Mouse (Mus musculus) heart, adult 9 months (tissue): ENCODE measurements at regions not wholly inside any gene's neighbourhood (a gene's known extent, or its start where the extent isn't known, plus 50 kb on each side); places are given as distances from the start of the nearest gene placed in this dataset.

ENCODE experiments used
- DNase-seq, 2 experiments: peaks; one replicate each; pipeline ENCODE4 v3.0.0; 2022; ENCODE audit warnings: low spot score in 2 of 2

DNA sequence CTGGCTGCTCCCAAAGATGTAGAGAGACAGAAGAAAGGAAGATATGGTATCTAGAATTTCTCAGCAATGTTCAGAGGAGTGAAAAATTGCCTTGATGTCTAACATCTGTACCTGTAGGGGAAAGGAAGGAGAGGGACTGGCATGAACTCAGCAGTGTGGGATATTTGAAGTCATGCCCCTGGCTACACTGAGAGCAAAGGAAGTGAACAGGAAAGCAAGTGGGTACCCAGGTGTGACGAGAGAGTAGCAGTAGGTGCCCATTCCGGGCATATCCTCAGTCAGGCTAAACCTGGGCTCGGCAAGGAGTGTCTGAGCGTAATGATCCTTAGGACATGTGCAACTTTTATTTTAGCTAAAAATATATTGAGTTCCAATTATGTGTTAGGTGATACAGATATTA is 203.4 kb upstream of the Satb1 start:
- no peak for DNase-seq

DNA sequence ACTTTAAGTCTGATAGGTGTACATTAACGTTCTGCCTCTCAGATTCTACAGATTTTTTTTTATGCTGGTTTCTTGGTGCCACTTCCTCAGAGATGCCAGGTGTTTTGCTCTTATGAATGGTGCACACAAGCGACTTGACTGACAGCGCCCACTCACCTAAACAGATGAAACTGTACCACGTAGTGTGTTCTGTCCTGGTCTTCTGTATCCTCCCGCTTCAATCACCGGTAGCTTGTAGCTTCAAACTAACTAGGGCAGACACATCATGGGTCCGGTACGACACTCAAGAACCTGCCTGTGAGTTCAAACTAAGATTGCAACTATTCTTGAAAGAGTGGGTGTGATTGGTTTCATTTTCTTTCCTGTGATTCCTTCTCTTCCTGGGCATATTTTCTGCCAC is 198.0 kb upstream of the Satb1 start:
- DNase-seq = no peak

DNA sequence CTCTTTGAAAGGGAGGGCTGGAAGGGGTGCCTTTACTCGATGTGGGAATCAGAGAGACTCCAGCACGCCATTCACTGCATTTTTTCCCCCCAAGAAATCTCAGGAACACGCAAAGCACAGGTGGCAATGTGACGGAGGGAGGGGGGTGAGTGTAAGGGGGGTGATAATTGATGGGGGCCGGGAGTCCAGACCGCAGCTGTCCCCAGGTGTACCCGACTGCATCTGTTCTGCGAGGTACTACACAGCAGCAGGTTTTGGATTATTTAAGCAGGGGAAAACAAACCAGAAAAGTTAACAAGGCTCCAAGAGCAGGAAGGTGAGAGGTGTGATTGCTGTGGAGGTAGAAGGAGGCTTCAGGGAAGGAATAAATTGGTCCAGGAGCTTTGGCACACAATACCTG is 153.8 kb upstream of the Satb1 start:
- no peak for DNase-seq

GRCm38 (mm10) chr17:51986212-51986611 is 153.1 kb upstream of the Satb1 start:
- DNase-seq = no peak

DNA sequence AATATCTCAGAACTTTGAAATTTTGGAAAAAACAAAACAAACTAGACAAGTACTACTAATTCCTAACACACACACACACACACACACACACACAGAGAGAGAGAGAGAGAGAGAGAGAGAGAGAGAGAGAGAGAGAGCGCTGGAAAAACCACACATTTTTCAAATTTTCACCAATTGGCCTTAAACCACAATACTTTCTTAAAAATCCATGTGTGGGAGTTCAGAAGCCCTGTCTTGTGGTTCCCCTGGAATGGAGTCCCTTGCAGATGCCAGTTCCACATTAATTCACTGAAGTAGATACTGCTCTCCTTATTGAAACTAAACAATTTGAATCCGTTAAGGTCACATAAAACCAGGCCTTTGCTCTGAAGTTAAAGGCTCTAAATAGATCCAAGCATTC is 146.0 kb upstream of the Satb1 start:
- DNase-seq = no peak

DNA sequence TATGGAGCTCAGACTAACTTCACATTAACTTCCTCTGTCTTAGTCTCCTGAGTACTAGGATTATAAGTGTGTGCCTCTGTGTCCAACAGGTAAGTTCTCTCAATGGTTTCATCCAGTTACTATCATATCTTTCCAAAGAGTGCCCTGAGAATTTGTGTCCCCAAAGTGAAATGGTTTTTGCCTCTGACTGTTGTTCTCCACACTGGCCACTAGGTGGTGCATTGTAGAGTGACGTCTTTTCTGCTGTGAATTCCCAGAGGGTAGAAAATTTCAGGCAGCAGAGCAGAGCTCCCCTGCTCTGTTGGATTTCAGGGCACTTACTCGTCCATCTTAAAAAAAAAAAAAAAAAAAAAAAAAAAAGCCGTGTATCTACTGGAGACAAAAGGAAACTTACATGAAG is 138.4 kb upstream of the Satb1 start:
- DNase-seq = no peak

GRCm38 (mm10) chr17:51966573-51967284 is 133.6 kb upstream of the Satb1 start:
- no peak for DNase-seq

- DNase-seq = no peak
These were observed 129.5 kb upstream of the Satb1 start for GRCm38 (mm10) chr17:51962529-51963110.

DNA sequence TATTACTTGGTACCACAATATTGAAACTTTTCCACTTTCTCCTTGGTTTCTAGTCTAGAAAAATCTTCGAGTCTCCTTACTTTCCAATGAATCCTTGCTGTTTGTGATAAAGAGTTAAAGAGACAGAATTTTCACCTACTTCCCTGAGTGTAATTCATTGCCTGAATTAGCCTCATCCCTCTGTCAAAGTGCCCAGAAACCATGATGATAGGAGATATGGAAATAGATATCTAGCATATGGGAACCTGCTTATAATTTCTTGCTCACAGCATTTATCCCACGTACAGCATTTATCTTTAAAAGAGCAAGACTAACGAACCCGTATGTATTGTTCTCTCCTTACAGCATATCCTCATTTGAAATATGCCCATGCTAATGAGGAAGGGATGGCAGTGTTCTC is 128.2 kb upstream of the Satb1 start:
- DNase-seq = no peak

DNA sequence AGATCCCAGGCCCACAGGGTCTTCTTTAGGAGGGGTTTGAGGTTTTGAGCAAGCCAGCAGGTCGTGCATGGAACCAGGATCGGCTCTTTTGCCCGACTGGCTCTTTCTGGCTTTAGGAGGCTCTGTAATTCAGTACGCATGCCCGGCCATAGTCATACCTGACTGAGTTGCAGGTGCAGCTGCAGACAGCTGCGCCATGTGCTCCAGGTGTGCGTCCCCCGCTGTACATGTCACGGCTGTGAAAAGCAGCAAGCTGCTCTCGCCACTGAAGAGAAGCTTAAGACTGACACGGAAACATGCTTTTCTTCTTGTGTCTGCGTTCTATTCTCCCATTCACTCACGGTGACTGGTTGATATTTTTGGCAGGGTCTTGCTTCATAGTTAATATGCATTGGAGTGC is 123.2 kb upstream of the Satb1 start:
- DNase-seq = no peak

DNA sequence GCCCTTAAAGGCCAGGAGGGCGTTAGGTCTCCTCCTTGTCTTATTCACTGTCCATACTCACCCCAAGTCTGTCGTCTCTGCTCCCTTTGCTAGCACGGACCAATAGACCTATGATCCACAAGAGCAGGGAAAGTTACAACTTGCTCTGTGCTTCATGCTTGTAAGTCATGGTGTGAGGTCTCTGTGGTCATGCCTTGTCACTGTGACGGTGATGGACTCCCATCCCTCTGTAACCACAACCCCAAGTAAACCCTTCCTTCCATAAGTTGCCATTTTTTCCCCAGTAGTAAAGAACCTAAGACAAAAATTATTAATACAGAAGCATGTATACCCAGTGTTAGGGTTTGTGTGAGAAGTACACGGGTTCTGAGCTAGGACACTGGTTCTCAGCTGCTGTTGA is 104.6 kb upstream of the Satb1 start:
- no peak for DNase-seq

DNA sequence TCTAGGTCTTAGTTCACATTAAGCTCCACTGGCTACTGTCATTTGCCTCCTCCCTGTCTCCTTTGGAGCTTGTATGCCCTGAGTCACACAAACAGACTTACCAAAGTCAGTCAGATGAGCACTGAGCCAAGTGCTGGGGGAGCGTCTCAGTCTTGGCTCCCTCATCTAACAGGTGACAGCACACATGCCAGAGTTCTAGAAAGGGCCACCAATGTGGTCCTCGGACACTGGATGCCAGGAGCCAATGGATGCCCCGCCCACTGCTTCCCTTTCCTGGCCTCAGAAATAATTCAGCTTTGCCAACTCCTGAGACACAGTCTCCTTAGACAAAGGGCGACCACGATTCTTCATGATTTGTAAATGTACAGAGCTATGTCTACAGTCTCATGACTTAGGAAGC is 103.0 kb upstream of the Satb1 start:
- DNase-seq = no peak

DNA sequence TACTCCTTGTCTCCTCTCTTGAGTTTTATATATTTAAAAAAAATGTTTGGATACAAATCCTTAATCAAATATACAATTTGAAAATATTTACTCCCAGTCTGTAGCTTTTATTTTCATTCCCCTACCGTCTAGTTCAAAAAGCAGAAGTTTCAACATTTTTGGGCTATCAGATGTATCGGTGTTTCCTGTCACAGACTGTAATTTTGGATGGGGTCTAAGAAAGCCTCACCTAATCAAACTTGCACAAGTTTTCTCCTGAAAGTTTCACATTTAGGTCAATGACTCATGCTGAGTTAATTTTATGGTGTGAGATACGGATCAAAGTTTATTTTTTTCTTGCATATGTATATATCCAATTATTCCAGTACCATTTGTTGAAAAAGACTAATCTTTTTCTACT is 93.3 kb upstream of the Satb1 start:
- no peak for DNase-seq

DNA sequence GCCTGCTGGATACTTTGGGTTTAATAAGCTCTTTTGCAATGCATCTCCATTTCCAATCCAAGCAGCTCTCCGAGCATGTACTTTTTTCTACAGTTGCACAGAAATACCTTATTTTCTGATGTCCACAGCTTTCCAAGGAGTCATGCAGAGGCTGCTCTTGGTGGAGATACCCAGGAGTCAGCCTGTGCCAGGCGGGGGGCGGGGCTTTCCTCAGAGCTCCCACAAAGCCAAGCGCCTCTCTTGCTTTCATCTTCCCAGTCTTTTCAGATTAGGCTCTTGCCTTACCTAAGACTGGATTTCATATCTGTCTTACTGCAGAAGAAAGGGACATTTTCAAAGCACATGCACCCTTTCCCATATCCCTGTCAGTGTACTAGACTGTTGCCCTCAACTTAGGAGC is 73.9 kb upstream of the Satb1 start:
- no peak for DNase-seq

- DNase-seq = no peak
These were observed 73.3 kb upstream of the Satb1 start for GRCm38 (mm10) chr17:51906418-51906817.

DNA sequence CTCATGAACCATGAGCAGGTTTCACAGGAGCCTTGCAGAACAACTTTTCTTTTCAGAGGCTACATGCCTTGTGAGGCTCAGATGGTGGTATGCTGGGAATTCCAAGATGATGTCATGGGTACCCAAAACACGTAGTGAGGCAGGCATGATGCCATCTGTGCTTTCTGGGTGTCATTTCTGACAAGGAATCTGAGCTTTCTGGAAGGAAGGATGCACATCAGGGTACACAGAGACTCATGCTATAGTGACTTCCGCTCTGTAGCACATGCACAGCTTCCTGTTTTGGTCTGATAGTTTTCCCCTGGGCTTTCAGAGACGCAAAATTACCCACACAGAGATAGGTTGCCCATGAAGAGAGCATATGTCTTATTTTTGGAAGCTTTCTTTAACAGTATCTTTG is 70.8 kb upstream of the Satb1 start:
- DNase-seq = peak in 1 of 2 experiments; percentile 2

- no peak for DNase-seq
These were observed 66.3 kb upstream of the Satb1 start for GRCm38 (mm10) chr17:51899376-51899775.

GRCm38 (mm10) chr17:51896160-51896559 is 63.1 kb upstream of the Satb1 start:
- no peak for DNase-seq

DNA sequence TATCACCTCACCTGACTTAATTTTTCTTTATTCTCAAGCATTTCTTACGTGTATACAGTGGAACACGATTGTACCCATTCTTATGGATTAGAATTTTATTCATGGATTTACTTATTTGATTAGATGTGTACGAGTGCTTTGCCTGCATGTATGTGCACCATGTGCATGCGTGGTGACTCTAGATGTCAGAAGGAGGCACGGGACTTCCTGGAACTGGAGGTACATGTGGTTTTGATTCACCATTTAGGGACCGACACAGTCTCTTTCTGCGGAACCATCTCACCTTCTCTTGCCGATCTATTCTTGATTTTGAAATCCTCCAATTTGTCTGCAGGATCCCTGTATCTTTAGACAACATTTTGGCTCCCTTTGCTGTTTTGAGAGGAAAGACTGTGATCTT is 61.2 kb upstream of the Satb1 start:
- DNase-seq = no peak

GRCm38 (mm10) chr17:51892856-51893255 is 59.8 kb upstream of the Satb1 start:
- no peak for DNase-seq

GRCm38 (mm10) chr17:51892159-51892558 is 59.1 kb upstream of the Satb1 start:
- DNase-seq = no peak
